Mouse (Mus musculus): ENCODE data around the gene Efna1.

GRCm38 (mm10) chr3:89327371-89327870 is 46.5 kb upstream of the Efna1 start:
- no peak for TF ChIP-seq CTCF (IDR thresholded peaks at IDR 0.05; ENCODE audit: control insufficient read depth, insufficient read depth, insufficient read length)
- no peak for TF ChIP-seq MYOD1 (IDR thresholded peaks at IDR 0.05; ENCODE audit: control insufficient read depth, insufficient read length, low read depth)
- no peak for TF ChIP-seq MAX (IDR thresholded peaks at IDR 0.05)
- no peak for TF ChIP-seq FOSL1 (IDR thresholded peaks at IDR 0.05; ENCODE audit: insufficient read depth, low read length, poor library complexity, severe bottlenecking)
- TF ChIP-seq USF1 (IDR thresholded peaks at IDR 0.05; ENCODE audit: low read depth) = no peak
